Mouse (Mus musculus) brain, embryonic 14.5 days (tissue): Measurements from ENCODE around the gene Fbxo36.

ENCODE experiments used
- CTCF ChIP-seq: fragments of 200-500 bp; IDR thresholded peaks from 2 replicates; pipeline ENCODE4 v1.5.1; 2012; ENCODE audit warnings: inconsistent platforms, mild to moderate bottlenecking, moderate library complexity, borderline replicate concordance; ENCODE audit not compliant: insufficient read depth, insufficient read length; ENCODE audit errors: extremely low read depth
- POLR2A ChIP-seq: fragments of 200-500 bp; IDR thresholded peaks from 2 replicates; pipeline ENCODE4 v1.6.1; 2012; ENCODE audit warnings: mild to moderate bottlenecking, inconsistent platforms, borderline replicate concordance; ENCODE audit not compliant: poor library complexity, insufficient read depth, insufficient read length, severe bottlenecking; ENCODE audit errors: extremely low read depth

DNA sequence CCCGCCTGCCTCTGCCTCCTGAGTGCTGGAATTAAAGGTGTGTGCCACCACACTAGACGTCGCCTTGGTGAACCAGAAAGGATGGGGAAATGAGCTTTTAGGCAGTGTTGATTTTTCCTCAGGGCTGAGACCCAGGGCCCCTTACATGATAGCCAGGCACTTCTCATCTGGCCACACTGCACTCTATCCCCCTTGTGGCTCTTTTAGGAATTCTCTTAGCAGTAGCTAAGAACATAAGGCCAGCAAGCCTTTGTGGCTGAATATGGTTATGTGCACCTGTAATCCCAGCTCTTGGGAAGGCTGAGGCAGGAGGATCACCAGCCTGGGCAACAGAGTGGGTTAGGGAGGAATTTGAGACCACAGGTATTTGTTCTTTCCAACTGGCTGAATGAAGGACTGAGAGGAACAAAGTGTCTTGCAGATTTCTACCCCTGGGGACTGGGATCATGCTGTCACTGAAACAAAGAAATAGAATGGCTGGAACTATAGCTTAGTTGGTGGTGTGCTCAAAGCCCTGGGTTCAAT, 27.1 kb downstream of the Fbxo36 start:
- TF ChIP-seq POLR2A (no peak), CTCF (no peak)
